Mouse (Mus musculus) adrenal gland, postnatal 14 days (tissue): Measurements from ENCODE around the gene Chst3. TPM values are rescaled to one million over a fixed set of nuclear protein-coding genes. Genes with fewer than 3 reads are reported as not detected.
"Not testable (repeated sequence)": the region's sequence is repeated elsewhere in the genome, so short reads cannot be mapped to it uniquely, and the experiment has no call there.

Source experiments
- DNase-seq: peaks from one replicate; pipeline ENCODE4 v3.0.0; 2021; ENCODE audit warnings: mixed read lengths
- total RNA-seq: library from RNA; stranded (reverse); gene quantifications from 2 replicates; pipeline ENCODE4 v1.2.3, GENCODE M21; 2021

The Chst3 gene
- total RNA-seq, 1 experiment from 2014 or later, result 2.0 TPM

DNA sequence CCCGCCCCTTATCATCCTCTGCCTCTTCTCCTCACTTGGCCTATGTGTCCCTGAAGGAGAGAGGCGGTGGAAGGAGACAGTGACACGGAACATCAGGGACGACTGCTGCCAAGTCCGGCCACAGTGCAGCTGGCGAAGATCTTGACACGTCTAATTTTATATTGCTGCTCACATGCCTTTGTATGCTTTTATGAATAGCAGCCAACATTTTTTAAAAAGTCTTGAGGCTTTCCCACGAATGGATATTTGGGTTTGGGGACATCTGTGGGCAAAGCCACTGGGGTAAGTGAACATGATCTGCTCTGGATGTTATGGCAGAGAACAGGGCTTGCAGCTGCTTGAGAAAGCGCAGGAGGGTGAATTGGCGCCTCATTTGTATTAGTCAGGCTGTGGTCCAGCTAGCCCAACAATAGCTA, 21.6 kb downstream of the Chst3 start:
- no peak for DNase-seq

DNA sequence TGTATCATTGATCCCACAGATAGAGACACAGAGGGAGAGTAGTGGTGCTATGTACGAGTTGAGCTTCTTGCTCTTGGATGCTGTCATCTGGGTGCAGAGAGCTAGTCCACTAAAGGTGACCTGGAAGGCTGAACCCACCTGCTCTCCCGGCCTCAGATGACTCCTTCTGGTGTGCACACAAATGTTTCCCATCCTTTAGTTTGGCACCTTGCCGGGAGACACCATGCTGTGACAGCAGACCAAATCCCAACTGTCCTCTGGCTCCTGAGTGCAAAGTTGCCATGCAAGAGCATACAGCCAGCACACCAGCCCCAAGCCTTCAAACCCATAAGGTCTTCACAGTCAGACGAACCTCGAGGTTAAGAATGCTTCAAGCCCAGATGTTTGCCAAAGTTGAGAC, 22.1 kb downstream of the Chst3 start:
- DNase-seq, result no peak

DNA sequence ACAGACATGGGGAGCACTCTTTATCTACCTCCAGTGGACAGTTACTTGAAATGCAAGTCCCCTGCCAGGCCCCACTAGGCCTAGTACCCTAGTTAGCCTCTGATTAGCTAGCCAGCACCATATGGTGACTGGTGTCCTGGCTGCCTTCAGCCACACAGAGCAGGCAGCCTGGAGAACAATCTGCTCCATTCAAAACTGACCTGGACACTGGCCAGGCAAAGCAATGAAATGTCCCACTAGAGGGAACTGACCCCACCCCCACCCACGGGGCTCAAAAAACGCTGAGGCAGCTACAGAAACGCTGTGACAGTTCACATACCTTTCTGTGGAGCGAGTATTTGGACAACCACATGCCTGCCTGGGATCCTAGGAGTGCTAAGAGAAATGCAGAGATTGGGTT, 24.0 kb downstream of the Chst3 start:
- peak; percentile 52 for DNase-seq

DNA sequence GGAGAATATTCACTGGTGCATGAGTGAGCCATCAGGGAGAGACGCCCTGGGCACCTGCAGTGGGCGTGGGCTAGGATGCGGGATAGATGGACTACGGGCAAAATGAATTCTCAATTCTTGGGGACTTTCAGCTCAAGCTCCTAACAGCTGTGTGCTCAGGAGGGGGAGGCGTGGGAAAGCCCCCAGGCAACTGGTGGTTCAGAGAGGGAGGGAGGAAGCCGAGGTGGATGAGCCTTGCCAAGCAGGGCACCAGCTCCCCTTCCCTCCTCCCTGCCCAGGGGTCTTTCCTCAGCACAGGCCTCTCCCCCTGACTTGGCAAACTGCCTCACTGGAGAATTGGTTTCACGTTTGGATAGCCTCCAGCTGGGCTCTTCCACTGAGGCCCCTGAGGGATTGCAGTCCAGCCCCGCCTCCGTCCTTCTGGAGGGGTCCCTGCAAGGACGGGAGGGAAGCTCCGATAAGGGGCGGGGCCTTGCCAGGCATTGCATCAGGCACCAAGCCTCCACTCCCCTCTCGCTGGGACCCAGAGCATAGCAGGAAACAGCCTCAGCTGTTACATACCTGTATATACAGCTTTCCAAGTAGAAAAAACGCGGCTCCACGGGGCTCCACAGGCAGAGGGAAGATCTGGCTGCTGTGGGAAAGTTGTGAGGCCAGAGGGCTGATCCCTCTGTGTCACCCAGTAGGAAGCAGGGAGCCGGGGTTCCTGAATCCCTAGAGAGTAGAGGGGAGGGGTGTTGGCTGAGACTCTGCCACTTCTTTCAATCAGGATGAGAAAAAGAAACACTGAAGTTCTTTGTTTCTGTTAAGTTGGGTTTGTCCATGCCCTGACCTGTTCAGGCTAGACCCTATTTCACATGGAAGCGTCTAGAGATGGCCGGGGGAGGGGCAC, 25.3 kb downstream of the Chst3 start:
- DNase-seq, result peak; percentile 67

DNA sequence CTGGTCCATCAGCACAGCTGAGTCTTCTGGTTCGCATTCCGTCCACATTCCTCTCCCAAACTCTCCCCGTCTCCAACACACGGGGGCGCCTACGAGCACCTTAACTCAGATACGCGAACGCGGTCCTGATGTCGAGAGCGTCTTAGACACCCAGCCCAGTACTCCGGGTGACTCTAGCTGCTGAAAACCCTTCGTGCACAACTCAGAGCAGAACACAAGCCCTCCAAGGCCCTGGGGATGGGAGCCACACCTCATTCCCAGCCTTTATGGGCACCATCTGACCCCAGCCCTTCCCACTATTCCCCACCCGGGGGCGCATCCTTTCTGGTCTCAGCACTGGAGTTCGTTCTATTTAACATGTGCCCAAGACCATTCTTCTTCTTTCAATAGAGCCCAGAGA, 27.3 kb downstream of the Chst3 start:
- DNase-seq, result peak; percentile 83

DNA sequence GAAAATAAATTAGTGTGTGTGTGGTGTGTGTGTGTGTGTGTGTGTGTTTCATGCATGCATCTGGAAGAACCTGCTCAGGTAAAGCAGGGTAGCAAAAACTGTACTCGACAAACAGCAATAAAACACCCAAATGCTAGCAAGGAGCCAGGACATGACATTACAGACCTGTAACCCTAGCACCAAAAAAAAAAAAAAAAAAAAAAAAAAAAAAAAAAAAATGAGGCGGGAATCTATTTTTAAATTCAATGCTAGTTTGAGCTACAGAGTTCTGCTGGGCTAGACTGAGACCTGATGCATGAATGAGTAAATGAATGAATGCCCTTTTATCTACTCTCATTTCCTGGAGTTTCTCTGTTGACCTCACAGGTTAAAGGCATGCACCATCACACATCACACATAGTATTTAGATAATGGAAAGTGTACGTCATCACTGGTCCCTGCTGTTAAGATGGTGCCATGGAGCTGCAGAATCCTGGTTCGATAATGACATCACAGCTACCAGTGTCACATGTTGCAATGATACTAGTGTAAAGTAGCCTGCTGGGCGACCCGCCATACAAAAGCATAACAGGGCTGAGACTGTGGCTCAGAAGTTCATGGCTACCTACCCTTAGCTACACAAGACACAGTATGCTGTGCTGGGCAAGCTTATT, 29.4 kb downstream of the Chst3 start:
- DNase-seq, result no peak

DNA sequence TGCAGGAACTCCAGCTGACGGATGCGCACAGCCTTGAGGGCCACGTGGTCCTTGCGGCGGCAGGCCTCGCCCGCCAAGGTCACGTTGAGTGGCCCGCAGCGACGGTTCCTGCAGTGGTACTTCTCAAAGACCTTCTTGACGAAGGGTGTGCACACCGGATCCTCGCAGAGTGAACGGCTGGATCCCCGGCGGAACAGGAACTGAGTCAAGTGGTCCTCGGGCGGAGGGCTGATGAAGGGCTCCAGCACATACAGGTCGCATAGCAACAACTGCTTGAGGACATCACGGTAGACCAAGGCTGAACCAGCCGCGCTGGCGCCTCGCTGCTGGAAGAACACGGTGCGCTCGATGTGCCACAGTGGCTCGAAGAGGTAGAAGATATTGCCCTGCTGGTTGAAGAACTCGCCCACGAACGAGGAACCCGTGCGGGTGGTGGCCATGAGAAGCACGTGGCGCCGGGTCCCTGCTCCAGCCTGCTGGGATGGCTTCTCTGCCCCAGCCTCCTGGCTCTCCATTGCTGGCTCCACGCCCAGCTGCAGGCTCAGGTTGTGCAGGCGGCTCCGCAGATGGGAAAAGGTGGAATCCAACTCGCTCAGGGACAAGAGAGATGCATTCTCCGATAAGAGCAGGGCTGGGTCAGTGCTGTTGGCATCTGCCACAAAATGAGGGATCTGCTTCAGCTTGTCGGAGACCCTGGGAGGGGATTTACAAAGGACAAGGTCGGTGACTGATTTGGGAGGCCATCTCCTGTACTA, 32.7 kb downstream of the Chst3 start:
- DNase-seq, result peak; percentile 62

DNA sequence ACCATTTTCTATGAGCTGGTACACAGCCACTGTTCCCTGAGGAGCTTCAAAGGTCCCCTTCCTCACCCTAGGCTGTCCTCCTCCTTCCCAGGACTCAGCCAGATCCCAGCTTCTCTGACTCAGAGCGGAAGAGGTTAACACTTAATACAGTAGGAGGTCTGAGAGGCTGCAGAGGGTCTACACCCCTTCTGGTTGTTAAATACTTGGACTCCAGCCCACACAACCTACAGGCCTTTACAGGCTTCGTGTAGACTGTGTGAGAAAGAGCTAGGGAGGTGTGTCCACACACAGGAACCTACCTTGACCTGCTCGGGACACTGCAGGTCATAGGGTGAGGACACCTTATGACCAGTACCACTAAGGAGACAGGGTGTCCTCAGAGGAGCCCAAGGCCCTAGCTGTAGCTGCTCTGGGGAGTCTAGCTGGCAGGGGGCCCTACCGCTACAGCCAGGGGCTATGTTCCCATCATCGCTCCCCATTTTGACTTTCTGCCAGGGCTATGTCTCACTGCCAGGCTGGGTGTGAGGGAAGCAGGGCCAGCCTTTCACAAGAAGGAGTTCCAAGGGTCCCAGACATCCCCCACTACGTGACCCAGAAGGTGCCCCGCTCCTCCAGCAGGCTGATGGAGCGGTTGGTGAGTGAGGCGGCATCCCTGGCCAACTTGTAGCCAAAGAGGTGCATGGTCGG, 33.9 kb downstream of the Chst3 start:
- DNase-seq, result no peak

DNA sequence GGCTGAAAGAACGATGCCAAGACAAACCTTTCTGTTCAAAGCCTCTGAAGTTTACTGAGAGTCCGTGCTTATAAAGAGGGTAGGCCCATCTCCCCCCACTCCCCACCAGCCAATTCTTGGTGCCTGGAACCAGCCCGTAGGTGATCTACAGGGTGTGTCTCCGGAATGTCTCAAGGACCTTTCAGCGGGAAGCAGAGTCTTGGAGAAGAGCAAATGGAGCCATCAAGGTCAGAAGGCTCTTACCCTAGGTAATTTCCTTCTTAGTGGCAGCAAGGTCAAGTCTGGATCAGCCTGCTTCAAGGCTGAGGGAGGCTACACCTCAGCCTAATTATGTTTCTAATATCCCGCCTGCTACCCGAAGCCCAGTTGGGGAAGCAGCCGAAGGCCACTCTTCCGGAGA, 43.8 kb downstream of the Chst3 start:
- DNase-seq, result not testable (repeated sequence)

DNA sequence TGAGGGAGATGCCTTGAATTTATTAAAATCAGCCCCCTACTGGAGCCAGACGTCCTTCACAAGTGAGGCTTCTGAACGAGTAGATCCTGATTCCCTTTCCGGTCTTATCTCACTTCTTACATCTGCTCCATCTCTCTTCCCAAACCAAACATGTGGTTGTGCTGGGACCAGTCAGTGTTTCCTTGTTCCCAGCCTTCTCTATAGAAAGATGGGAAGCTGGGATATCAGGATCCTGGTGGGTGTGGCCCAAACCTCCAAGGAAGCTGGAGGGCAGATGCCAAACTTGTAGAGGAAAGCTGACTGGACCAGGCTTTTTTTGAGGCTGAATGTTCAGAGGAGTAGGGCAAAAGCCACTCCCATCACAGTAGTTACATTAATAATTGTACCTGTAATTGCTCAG, 44.6 kb downstream of the Chst3 start:
- no peak for DNase-seq

DNA sequence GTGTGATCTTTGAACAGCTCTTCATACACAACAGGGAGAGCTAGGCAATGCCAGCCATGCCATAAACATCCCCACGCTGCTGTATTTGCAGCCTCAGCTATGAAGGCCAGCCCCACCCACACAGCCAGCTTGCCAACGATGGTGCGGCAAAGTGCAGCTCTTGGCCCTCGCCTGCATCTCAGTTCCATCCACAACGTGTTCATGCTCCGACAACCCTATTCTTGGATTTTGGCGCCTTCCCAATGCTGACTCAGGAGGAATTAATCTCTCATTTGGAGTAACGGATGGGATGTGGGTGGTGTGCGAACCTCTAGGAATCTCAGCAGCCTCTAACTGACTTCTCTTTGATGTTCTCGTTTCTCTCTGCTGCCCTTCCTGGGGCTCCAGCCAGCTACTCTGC, 46.0 kb downstream of the Chst3 start:
- DNase-seq, result peak; percentile 90

DNA sequence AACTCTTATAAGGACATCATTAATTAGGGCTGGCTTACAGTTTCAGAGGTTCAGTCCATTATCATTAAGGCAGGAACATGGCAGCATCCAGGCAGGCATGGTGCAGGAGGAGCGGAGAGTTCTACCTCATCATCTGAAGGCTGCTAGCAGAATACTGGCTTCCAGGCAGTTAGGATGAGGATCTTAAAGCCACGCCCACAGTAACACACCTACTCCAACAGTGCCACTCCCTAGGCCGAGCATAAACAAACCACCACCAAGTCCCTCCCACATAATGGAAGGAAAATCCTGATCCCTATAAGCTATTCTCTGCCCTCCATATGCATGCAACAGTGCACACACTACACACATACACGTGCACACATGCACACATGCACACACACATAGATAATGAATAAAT, 46.8 kb downstream of the Chst3 start:
- no peak for DNase-seq

DNA sequence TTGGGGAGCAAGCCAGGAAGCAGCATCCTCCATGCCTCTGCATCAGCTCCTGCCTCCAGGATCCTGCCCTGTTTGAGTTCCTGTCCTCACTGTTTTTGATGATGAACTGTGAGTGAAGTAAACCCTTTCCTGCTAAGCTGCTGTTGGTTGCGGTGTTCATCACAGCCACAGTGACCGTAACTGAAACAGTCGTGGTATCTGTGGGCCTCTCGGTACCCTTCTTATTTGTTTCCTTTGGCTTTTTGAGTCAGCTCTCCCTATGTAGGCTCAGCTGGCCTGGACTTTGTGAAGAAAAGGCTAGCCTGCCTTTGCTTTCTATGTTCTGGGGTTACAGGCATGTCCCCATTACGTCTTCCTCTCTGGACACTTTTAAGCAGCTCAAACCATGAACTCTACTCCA, 47.7 kb downstream of the Chst3 start:
- DNase-seq, result no peak

DNA sequence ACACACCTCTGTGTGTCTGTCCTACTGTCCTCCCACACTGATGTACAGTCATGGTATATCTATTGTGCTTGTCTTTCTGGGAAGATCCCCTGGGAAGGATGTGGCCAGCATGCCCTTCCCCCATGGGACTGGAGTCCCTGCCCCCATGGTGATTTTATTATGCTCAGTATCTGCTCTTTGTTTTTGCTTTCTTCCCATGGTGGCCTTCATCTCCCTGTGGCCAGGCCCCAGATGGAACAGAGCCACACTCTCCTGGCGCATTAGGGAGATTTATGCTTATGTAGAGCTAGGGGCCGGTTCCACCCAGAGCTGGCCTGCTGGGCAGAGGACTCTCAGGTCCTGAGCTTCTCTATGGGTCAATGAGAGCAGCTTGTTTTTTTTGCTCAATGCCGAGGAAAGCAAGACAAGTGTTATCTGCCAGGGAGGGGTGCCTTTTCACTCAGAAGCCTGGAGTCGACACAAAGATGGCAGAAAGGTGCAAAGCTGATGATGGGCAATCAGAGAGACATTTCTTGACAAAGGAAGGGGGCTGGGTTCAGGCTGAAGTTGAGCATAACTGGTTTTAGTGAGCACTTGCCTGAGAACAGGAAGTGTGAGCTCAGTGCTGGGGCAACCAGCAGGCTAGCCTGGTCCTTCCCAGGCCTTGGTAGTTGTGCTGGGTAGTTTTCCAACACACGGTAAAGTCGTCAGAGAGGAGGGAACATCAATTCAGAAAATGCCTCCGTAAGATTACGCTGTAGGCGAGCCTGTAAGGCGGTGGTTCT, 48.6 kb downstream of the Chst3 start:
- peak; percentile 84 for DNase-seq

DNA sequence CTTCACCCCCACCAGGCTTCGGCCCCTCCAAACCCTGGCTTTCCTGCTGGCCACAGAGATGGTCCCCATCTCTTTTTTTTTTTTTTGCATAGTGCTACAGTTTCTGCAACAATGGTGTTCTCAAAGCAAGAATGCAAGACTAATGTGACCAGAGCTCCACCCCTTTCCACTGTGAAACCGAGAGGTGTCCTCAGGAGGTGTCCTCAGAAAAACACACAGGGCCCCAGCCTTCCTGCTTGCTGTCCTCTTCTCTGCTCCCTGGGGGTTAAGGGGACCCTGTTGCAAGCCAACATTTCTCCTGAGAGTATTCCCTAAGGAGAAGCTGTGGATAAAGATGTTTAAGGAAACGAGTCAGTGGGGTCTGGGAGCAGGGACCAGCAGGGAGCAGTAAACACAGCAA, 50.1 kb downstream of the Chst3 start:
- DNase-seq, result no peak

DNA sequence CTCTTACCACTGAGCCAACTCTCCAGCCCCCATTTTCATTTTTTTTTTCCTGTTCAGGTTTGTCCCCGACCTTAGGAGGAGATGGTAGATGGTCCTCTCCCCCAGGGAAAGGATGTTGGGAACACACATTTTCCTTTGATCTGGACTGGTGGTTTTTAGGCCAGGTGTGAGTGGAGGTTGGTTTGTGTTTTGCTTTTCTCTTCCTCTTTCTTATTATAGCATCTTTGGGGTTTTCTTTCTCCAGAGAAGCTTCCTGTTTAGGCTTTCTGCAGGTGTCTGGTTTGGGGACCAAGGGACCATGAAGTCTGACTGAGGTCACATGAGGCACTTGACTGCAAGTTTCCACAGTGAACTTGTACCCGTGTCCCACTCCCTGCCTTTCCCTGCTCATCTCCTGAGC, 50.8 kb downstream of the Chst3 start:
- no peak for DNase-seq

DNA sequence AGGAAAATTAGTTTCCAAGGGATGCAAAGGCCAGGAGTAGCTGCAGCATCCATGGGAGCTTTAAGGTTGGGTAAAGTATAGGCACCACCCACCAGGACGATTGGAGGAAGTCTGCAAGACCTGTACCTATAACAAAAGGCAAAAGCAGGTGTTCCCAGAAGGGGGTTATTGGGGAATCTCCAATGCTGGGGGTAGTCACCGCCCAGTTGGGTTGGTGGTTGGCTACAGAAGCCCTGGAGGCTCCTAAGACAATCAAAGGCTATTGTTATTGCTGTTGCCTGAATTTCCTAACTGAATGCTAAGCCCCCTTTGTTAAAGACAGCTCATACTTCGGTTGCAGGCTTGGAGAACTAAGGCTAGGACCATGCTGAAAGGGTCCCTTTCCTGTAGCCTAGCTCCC, 53.0 kb downstream of the Chst3 start:
- no peak for DNase-seq

DNA sequence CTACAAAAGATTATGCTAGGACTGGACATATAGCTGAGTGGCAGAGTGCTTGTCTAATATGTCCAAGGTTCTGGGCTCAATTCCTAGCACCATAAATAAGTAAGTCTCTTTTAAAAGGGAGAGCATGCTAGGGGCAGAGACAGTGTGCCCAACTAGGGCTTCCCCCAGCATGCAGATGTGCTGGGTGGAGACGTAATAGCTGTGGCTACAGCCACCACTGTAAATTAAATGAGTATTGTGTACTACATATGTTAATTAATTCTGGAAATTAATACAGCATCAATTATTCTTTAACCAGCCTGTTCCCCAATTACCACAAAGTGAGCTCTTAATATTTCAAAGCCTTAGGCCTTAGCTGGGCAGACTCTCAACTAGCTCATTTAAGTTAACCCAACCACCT, 54.2 kb downstream of the Chst3 start:
- no peak for DNase-seq

DNA sequence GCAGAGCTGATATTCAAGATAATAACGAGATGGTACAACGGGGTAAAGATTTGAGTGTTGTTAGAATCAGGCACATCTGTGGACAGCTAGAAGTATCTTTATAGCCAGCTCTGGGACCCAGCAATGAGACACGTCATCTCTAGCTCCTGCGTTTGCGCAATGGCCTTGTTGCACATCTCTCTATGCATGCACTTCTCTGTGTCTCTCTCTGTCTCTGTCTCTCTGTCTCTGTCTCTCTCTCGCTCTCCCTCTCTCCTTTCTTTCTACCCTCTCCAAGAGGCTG, 56.1 kb downstream of the Chst3 start:
- no peak for DNase-seq

DNA sequence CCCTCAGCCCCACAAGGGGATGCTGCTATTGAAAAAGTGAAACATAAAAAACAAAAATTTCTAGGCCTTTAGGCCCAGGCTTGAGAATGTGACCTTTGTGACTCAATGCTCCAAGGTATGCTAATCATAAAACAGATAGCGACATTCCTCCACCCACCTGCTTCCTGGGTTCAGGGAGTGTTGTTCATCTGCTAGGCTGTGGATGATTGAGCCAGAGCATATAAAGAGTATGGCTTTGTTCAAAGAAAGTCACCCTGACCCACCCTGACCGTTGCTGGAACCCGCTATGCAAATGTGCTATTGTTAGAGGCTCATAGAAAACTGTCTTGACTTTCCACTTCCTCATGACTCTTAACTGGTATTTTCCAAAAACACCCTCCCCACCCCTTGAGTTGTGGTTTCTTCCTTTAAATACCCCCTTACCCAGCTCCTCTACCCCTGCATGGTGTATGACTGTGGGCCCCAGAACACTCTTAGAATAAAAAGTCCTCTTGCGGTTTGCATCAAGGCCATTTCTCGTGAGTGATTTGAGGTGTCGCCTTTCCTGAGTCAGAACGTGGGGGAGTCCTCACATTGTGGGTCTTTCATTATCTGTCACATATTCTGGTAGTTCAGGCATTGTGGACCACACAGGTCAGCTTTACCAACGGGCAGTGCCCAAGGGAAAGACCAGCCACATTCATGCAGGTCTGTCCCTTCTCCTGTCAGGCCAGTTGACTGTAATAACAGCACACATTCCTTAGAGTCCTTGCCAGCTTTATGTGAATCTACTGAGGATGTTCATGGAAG, 56.7 kb downstream of the Chst3 start:
- not testable (repeated sequence) for DNase-seq

DNA sequence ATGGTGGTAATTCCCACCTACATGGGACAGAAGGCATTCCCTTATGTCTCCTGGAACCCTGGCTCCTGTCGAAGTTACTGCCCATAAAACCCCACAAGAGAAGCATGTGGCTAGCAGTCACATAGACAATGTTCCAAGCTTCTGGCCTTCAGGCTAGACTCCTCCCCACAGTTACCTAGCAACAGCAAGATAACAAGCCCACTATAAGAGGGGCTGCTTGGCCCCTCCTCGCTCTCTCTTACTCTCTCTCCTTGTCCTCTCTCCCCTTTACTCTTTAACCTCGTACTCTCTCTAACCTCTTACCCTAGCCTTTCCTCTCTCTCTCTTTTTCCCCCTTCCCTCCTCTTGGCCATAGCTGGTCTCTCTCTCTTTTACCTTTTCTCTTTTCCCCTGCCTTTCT, 57.7 kb downstream of the Chst3 start:
- DNase-seq, result not testable (repeated sequence)
